Mouse (Mus musculus) lung, embryonic 15.5 days (tissue): ENCODE results near the gene Arid1b. TPM values are rescaled to one million over a fixed set of nuclear protein-coding genes. Genes with fewer than 3 reads are reported as not detected.
A peak's percentile ranks its signal among the peaks of the same experiment; 100 is the strongest.

Source experiments
- ATAC-seq: fragments of 200-750 bp; cut with Nextera tagmentation; 2 replicates; pipeline ENCODE4 v1.8.0; 2017; ENCODE audit warnings: moderate number of reproducible peaks, borderline replicate concordance; ENCODE audit not compliant: low FRiP score, low TSS enrichment; ENCODE audit errors: extremely low read depth
- H3K27ac ChIP-seq: fragments of 300-500 bp; sonication (generic); 2 replicates; pipeline ENCODE4 v1.5.1; 2015; ENCODE audit warnings: moderate library complexity, mild to moderate bottlenecking, inconsistent platforms
- H3K27me3 ChIP-seq: fragments of 300-500 bp; sonication (generic); 2 replicates; pipeline ENCODE4 v1.6.1; 2015; ENCODE audit warnings: inconsistent platforms
- H3K36me3 ChIP-seq: fragments of 300-500 bp; sonication (generic); 2 replicates; pipeline ENCODE4 v1.6.1; 2015; ENCODE audit warnings: inconsistent platforms
- H3K4me1 ChIP-seq: fragments of 300-500 bp; sonication (generic); 2 replicates; pipeline ENCODE4 v1.6.1; 2015; ENCODE audit warnings: inconsistent platforms
- H3K4me2 ChIP-seq: fragments of 300-500 bp; sonication (generic); 2 replicates; pipeline ENCODE4 v1.6.1; 2015; ENCODE audit warnings: inconsistent platforms, mild to moderate bottlenecking, moderate library complexity
- H3K4me3 ChIP-seq: fragments of 300-500 bp; sonication (generic); 2 replicates; pipeline ENCODE4 v1.5.1; 2015; ENCODE audit warnings: mild to moderate bottlenecking, inconsistent platforms
- H3K9ac ChIP-seq: fragments of 300-500 bp; sonication (generic); 2 replicates; pipeline ENCODE4 v1.6.1; 2015; ENCODE audit warnings: inconsistent platforms
- H3K9me3 ChIP-seq: fragments of 300-500 bp; sonication (generic); 2 replicates; pipeline ENCODE4 v1.6.1; 2016; ENCODE audit warnings: inconsistent platforms
- WGBS: fragments of 180-500 bp; shearing (Covaris S2); methylation state at CpG from one replicate; pipeline ENCODE4 v1.1.7; 2015; 5-methylcytosine and 5-hydroxymethylcytosine counted together
- polyA plus RNA-seq: library from polyadenylated mRNA; unstranded; fragments of >200 nt; fragmentation: Nextera tagmentation; extraction: Ambion mirVana; gene quantifications from 2 replicates; pipeline ENCODE4 v1.2.1, GENCODE M21; 2015

Gene Arid1b
- polyA plus RNA-seq, 1 experiment from 2014 or later: 10.5 TPM

GRCm38 (mm10) chr17:5045613-5046012 is 51.5 kb downstream of the Arid1b start:
- no peak overlapping the region for H3K4me2 ChIP-seq
- peaks cover 4% of the 10 kb centered on the region; the same call in 1 of the 2 replicates for H3K36me3 ChIP-seq
- no peak for ATAC-seq
- 70% methylated on average over 5 of the region's 5 CpGs for WGBS
- H3K9ac ChIP-seq: no peak overlapping the region
- no peak overlapping the region for H3K4me3 ChIP-seq
- no peak overlapping the region for H3K27ac ChIP-seq
- no peaks in the 10 kb centered on the region for H3K9me3 ChIP-seq
- no peaks in the 10 kb centered on the region for H3K27me3 ChIP-seq
- H3K4me1 ChIP-seq: peaks cover 34% of the 10 kb centered on the region

- Histone ChIP-seq H3K27me3 (no peaks in the 10 kb centered on the region), H3K9ac (no peak overlapping the region), H3K27ac (no peak overlapping the region), H3K4me3 (no peak overlapping the region), H3K36me3 (no peaks in the 10 kb centered on the region), H3K9me3 (no peaks in the 10 kb centered on the region), H3K4me2 (no peak overlapping the region), H3K4me1 (peaks cover 51% of the 10 kb centered on the region)
- no peak for ATAC-seq
- 90% methylated on average over 4 of the region's 4 CpGs for WGBS
Measured at GRCm38 (mm10) chr17:5047373-5047772, 53.2 kb downstream of the Arid1b start.

- H3K4me1 ChIP-seq: peaks cover 59% of the 10 kb centered on the region
- 57% methylated on average over 8 of the region's 8 CpGs for WGBS
- no peaks in the 10 kb centered on the region for H3K36me3 ChIP-seq
- H3K27me3 ChIP-seq: no peaks in the 10 kb centered on the region
- no peaks in the 10 kb centered on the region for H3K9me3 ChIP-seq
- H3K27ac ChIP-seq: no peak overlapping the region
- H3K4me3 ChIP-seq: no peak overlapping the region
- no peak overlapping the region for H3K4me2 ChIP-seq
- ATAC-seq: no peak
- no peak overlapping the region for H3K9ac ChIP-seq
Measured at GRCm38 (mm10) chr17:5050266-5050665, 56.1 kb downstream of the Arid1b start.

GRCm38 (mm10) chr17:5050970-5051530 is 56.9 kb downstream of the Arid1b start:
- Histone ChIP-seq H3K27me3 (no peaks in the 10 kb centered on the region), H3K9ac (no peak overlapping the region), H3K4me3 (no peak overlapping the region), H3K4me2 (no peak overlapping the region), H3K27ac (no peak overlapping the region), H3K9me3 (no peaks in the 10 kb centered on the region), H3K4me1 (peaks cover 62% of the 10 kb centered on the region), H3K36me3 (no peaks in the 10 kb centered on the region)
- WGBS: 52% methylated on average over 7 of the region's 7 CpGs
- ATAC-seq: no peak

GRCm38 (mm10) chr17:5052091-5052799 is 58.1 kb downstream of the Arid1b start:
- H3K27ac ChIP-seq: peak overlapping the region; percentile 14; the same call in 1 of the 2 replicates
- no peaks in the 10 kb centered on the region for H3K9me3 ChIP-seq
- H3K27me3 ChIP-seq: no peaks in the 10 kb centered on the region
- H3K4me1 ChIP-seq: peaks cover 70% of the 10 kb centered on the region
- no peaks in the 10 kb centered on the region for H3K36me3 ChIP-seq
- no peak overlapping the region for H3K4me2 ChIP-seq
- 36% methylated on average over 10 of the region's 10 CpGs for WGBS
- ATAC-seq: no peak
- H3K9ac ChIP-seq: no peak overlapping the region
- H3K4me3 ChIP-seq: no peak overlapping the region

GRCm38 (mm10) chr17:5052800-5053179 is 58.7 kb downstream of the Arid1b start:
- Histone ChIP-seq H3K27ac (no peak overlapping the region), H3K27me3 (no peaks in the 10 kb centered on the region), H3K36me3 (no peaks in the 10 kb centered on the region), H3K4me2 (no peak overlapping the region), H3K4me1 (peaks cover 75% of the 10 kb centered on the region), H3K9ac (no peak overlapping the region), H3K9me3 (no peaks in the 10 kb centered on the region), H3K4me3 (no peak overlapping the region)
- WGBS: 61% methylated on average over 4 of the region's 4 CpGs
- no peak for ATAC-seq

GRCm38 (mm10) chr17:5053201-5053600 is 59.1 kb downstream of the Arid1b start:
- H3K4me1 ChIP-seq: peaks cover 79% of the 10 kb centered on the region
- H3K4me3 ChIP-seq: no peak overlapping the region
- H3K9me3 ChIP-seq: no peaks in the 10 kb centered on the region
- no peak overlapping the region for H3K27ac ChIP-seq
- no peak for ATAC-seq
- no peaks in the 10 kb centered on the region for H3K27me3 ChIP-seq
- WGBS: 65% methylated on average over 16 of the region's 16 CpGs
- H3K36me3 ChIP-seq: no peaks in the 10 kb centered on the region
- no peak overlapping the region for H3K9ac ChIP-seq
- H3K4me2 ChIP-seq: no peak overlapping the region

GRCm38 (mm10) chr17:5055412-5055811 is 61.3 kb downstream of the Arid1b start:
- Histone ChIP-seq H3K9me3 (no peaks in the 10 kb centered on the region), H3K27ac (no peak overlapping the region), H3K27me3 (no peaks in the 10 kb centered on the region), H3K36me3 (no peaks in the 10 kb centered on the region), H3K4me3 (no peak overlapping the region), H3K9ac (no peak overlapping the region), H3K4me2 (no peak overlapping the region), H3K4me1 (peaks cover 88% of the 10 kb centered on the region)
- no peak for ATAC-seq
- 46% methylated on average over 6 of the region's 6 CpGs for WGBS

GRCm38 (mm10) chr17:5056654-5057053 is 62.5 kb downstream of the Arid1b start:
- H3K9ac ChIP-seq: no peak overlapping the region
- no peak for ATAC-seq
- no peak overlapping the region for H3K27ac ChIP-seq
- 65% methylated on average over 4 of the region's 4 CpGs for WGBS
- H3K36me3 ChIP-seq: no peaks in the 10 kb centered on the region
- no peak overlapping the region for H3K4me3 ChIP-seq
- peaks cover 85% of the 10 kb centered on the region for H3K4me1 ChIP-seq
- no peak overlapping the region for H3K4me2 ChIP-seq
- no peaks in the 10 kb centered on the region for H3K27me3 ChIP-seq
- no peaks in the 10 kb centered on the region for H3K9me3 ChIP-seq

- Histone ChIP-seq H3K27ac (peak overlapping the region; percentile 82), H3K4me3 (no peak overlapping the region), H3K36me3 (no peaks in the 10 kb centered on the region), H3K4me1 (peaks cover 80% of the 10 kb centered on the region), H3K9me3 (no peaks in the 10 kb centered on the region), H3K4me2 (peak overlapping the region; percentile 23), H3K27me3 (no peaks in the 10 kb centered on the region), H3K9ac (no peak overlapping the region)
- ATAC-seq: no peak
- 12% methylated on average over 4 of the region's 4 CpGs for WGBS
Measured at GRCm38 (mm10) chr17:5057286-5057685, 63.2 kb downstream of the Arid1b start.

- 3% methylated on average over 10 of the region's 10 CpGs for WGBS
- Histone ChIP-seq H3K4me1 (peaks cover 72% of the 10 kb centered on the region), H3K36me3 (no peaks in the 10 kb centered on the region), H3K27me3 (no peaks in the 10 kb centered on the region), H3K4me3 (no peak overlapping the region), H3K27ac (peak overlapping the region; percentile 82), H3K4me2 (peak overlapping the region; percentile 23), H3K9ac (no peak overlapping the region), H3K9me3 (no peaks in the 10 kb centered on the region)
- peak; percentile 89 for ATAC-seq
Measured at GRCm38 (mm10) chr17:5057944-5058720, 64.0 kb downstream of the Arid1b start.

- Histone ChIP-seq H3K36me3 (no peaks in the 10 kb centered on the region), H3K4me2 (no peak overlapping the region), H3K9me3 (no peaks in the 10 kb centered on the region), H3K9ac (no peak overlapping the region), H3K27me3 (no peaks in the 10 kb centered on the region), H3K4me1 (peaks cover 68% of the 10 kb centered on the region), H3K27ac (peak overlapping the region; percentile 54; the same call in 1 of the 2 replicates), H3K4me3 (no peak overlapping the region)
- no peak for ATAC-seq
- WGBS: 51% methylated on average over 9 of the region's 9 CpGs
Measured at GRCm38 (mm10) chr17:5059092-5059601, 65.0 kb downstream of the Arid1b start.
